Mouse (Mus musculus): ENCODE measurements around the gene Edf1.

GRCm38 (mm10) chr2:25579737-25580460, 22.3 kb downstream of the Edf1 start:
- TF ChIP-seq CTCF (IDR thresholded peaks at IDR 0.05) (peak; percentile 71), POLR2A (IDR thresholded peaks at IDR 0.05; ENCODE audit: insufficient read depth, low read depth, low read length) (no peak), EP300 (IDR thresholded peaks at IDR 0.05; ENCODE audit: insufficient read depth, low read depth, low read length) (0 out of 2 replicates have a peak, but pooled peaks have one; percentile 11)
